ENCODE assay signal across 7 mouse cellular contexts in genomic region chr16:17796971-17797811, GRCm38 (mm10). TPM values are rescaled to one million over a fixed set of nuclear protein-coding genes. Genes with fewer than 3 reads are reported as not detected.
DNase-seq lines count a peak whose midpoint lies in the region.

TSS of gene Scarf2 (plus strand) at chr16:17797282.

- peaks cover 16% of the 10 kb centered on the region for H3K36me3 ChIP-seq in heart, embryonic 10.5 days

- peaks cover 78% of the 10 kb centered on the region for H3K27me3 ChIP-seq in heart, embryonic 10.5 days (ENCODE audit: insufficient read depth, poor library complexity, severe bottlenecking)

- H3K9me3 ChIP-seq in heart, embryonic 10.5 days = no peaks in the 10 kb centered on the region

- peak within 1 kb of the TSS; percentile 74 for H3K4me3 ChIP-seq in heart, embryonic 10.5 days

- H3K4me1 ChIP-seq in heart, embryonic 10.5 days = peaks cover 58% of the 10 kb centered on the region

- 1% methylated on average over 81 of the region's 81 CpGs for WGBS in heart, embryonic 10.5 days

- peak; percentile 44 for DNase-seq in adipocyte (ENCODE audit: low spot score)
- peak; percentile 72 for DNase-seq in embryo, embryonic 9.5 days (ENCODE audit: extremely low spot score)
- DNase-seq in heart, embryonic 10.5 days (ENCODE audit: low spot score) = no peak
- peak; percentile 84 for DNase-seq in kidney, postnatal 14 days
- peak; percentile 75 for DNase-seq in lung, postnatal 36 days
- peak; percentile 56 for DNase-seq in urinary bladder, postnatal 25 days (ENCODE audit: low spot score)
- no peak for DNase-seq in frontal cortex, postnatal 10 days (ENCODE audit: low spot score in 2 of 2)

- H3K27ac ChIP-seq in heart, embryonic 10.5 days = peak within 1 kb of the TSS; percentile 95

RNA-seq across cellular contexts. Expression of gene Scarf2, which starts in this region (rescaled TPM):
- polyA plus RNA-seq in heart, embryonic 10.5 days (2016; fragmentation: Nextera tagmentation; extraction: Ambion mirVana) = 7.0 and 12.9 TPM in 2 replicates

Comparison
In these comparisons a context has a peak if more than half of its experiments do, and no peak if none do; other contexts are left out.
1. DNase-seq: peak in adipocyte (single experiment), embryo, embryonic 9.5 days (single experiment), kidney, postnatal 14 days (single experiment), lung, postnatal 36 days (single experiment) and urinary bladder, postnatal 25 days (single experiment); none in heart, embryonic 10.5 days (single experiment) and frontal cortex, postnatal 10 days (0 of 2).